Mouse (Mus musculus) C2C12 (cell line): ENCODE results near the gene Echdc3. TPM values are rescaled to one million over a fixed set of nuclear protein-coding genes. Genes with fewer than 3 reads are reported as not detected.

Source experiments
- H3K27me3 ChIP-seq: one replicate; pipeline ENCODE4 v1.6.1; 2011; ENCODE audit not compliant: control insufficient read depth, insufficient read depth, insufficient read length
- H3K36me3 ChIP-seq: one replicate; pipeline ENCODE4 v1.6.1; 2011; ENCODE audit not compliant: control insufficient read depth, insufficient read depth
- H3K4me3 ChIP-seq: one replicate; pipeline ENCODE4 v1.5.1; 2011; ENCODE audit warnings: mild to moderate bottlenecking, control low read depth; ENCODE audit not compliant: poor library complexity, insufficient read depth, severe bottlenecking
- H3K79me2 ChIP-seq: one replicate; pipeline ENCODE4 v1.6.1; 2011; ENCODE audit not compliant: control insufficient read depth, insufficient read depth
- H3K79me3 ChIP-seq: one replicate; pipeline ENCODE4 v1.6.1; 2011; ENCODE audit warnings: low read depth, control low read depth
- H3ac ChIP-seq: one replicate; pipeline ENCODE3; 2011; ENCODE audit warnings: low read depth; ENCODE audit not compliant: control insufficient read depth, insufficient read length
- CEBPB ChIP-seq: IDR thresholded peaks from one replicate; pipeline ENCODE4 v1.6.1; 2011; ENCODE audit warnings: low read depth, mild to moderate bottlenecking, control low read depth, moderate library complexity
- CTCF ChIP-seq: IDR thresholded peaks from one replicate; pipeline ENCODE4 v1.5.1; 2011; ENCODE audit not compliant: control insufficient read depth, insufficient read depth, insufficient read length
- FOSL1 ChIP-seq: IDR thresholded peaks from one replicate; pipeline ENCODE4 v1.8.0; 2011; ENCODE audit warnings: mild to moderate bottlenecking, low read length; ENCODE audit not compliant: poor library complexity, insufficient read depth, severe bottlenecking
- MAX ChIP-seq: IDR thresholded peaks from one replicate; pipeline ENCODE4 v1.6.1; 2011; ENCODE audit warnings: mild to moderate bottlenecking, control low read depth
- MYOD1 ChIP-seq: IDR thresholded peaks from one replicate; pipeline ENCODE4 v1.6.1; 2011; ENCODE audit warnings: low read depth; ENCODE audit not compliant: control insufficient read depth, insufficient read length
- MYOG ChIP-seq: IDR thresholded peaks from one replicate; pipeline ENCODE4 v1.6.1; 2011; ENCODE audit not compliant: control insufficient read depth, insufficient read length; ENCODE audit errors: extremely low read depth
- USF1 ChIP-seq: IDR thresholded peaks from one replicate; pipeline ENCODE4 v1.6.1; 2011; ENCODE audit warnings: low read depth, mild to moderate bottlenecking, control low read depth, moderate library complexity
- polyA plus RNA-seq: library from polyadenylated mRNA; unstranded; fragments of >200 nt; fragmentation: generic; extraction: Trizol; gene quantifications from one replicate; pipeline ENCODE4 v1.2.1, GENCODE M21; 2012; ENCODE audit warnings: missing spikeins

The Echdc3 gene
- polyA plus RNA-seq, 1 experiment: 2.9 TPM

GRCm38 (mm10) chr2:6212327-6212723, 508 bp downstream of the Echdc3 start:
- Histone ChIP-seq H3K4me3 (peak overlapping the region; percentile 35), H3K79me3 (no peaks in the 10 kb centered on the region), H3K79me2 (no peaks in the 10 kb centered on the region), H3ac (peak overlapping the region; percentile 96), H3K27me3 (no peaks in the 10 kb centered on the region), H3K36me3 (no peaks in the 10 kb centered on the region)
- TF ChIP-seq CTCF (no peak), CEBPB (no peak)

GRCm38 (mm10) chr2:6210840-6211239, 2.0 kb downstream of the Echdc3 start:
- TF ChIP-seq MAX: no peak
- no peak for TF ChIP-seq CEBPB
- no peak for TF ChIP-seq FOSL1
- no peak for TF ChIP-seq USF1
- TF ChIP-seq MYOG: no peak
- H3K79me2 ChIP-seq: no peaks in the 10 kb centered on the region
- H3K79me3 ChIP-seq: no peaks in the 10 kb centered on the region
- no peak overlapping the region for H3K4me3 ChIP-seq
- H3K36me3 ChIP-seq: no peaks in the 10 kb centered on the region
- no peaks in the 10 kb centered on the region for H3K27me3 ChIP-seq
- no peak overlapping the region for H3ac ChIP-seq

- Histone ChIP-seq H3K79me2 (no peaks in the 10 kb centered on the region), H3K79me3 (no peaks in the 10 kb centered on the region), H3ac (no peak overlapping the region), H3K36me3 (no peaks in the 10 kb centered on the region), H3K4me3 (no peak overlapping the region), H3K27me3 (no peaks in the 10 kb centered on the region)
- TF ChIP-seq MYOG: no peak
- no peak for TF ChIP-seq USF1
- TF ChIP-seq CEBPB: no peak
- no peak for TF ChIP-seq FOSL1
- TF ChIP-seq MYOD1: no peak
- TF ChIP-seq MAX: no peak
- no peak for TF ChIP-seq CTCF
Measured at GRCm38 (mm10) chr2:6209746-6210145, 3.1 kb downstream of the Echdc3 start.

- Histone ChIP-seq H3K27me3 (no peaks in the 10 kb centered on the region), H3K79me3 (no peaks in the 10 kb centered on the region), H3K36me3 (no peaks in the 10 kb centered on the region), H3K4me3 (no peak overlapping the region), H3ac (no peak overlapping the region), H3K79me2 (no peaks in the 10 kb centered on the region)
- TF ChIP-seq CEBPB (no peak), USF1 (no peak), CTCF (no peak), MYOD1 (no peak), MYOG (no peak), MAX (no peak), FOSL1 (no peak)
Measured at GRCm38 (mm10) chr2:6209116-6209515, 3.7 kb downstream of the Echdc3 start.

- no peak for TF ChIP-seq MAX
- no peak for TF ChIP-seq USF1
- TF ChIP-seq CEBPB: no peak
- TF ChIP-seq MYOG: no peak
- TF ChIP-seq CTCF: no peak
- TF ChIP-seq MYOD1: no peak
- no peak for TF ChIP-seq FOSL1
- no peak overlapping the region for H3ac ChIP-seq
- H3K4me3 ChIP-seq: no peak overlapping the region
- H3K79me2 ChIP-seq: no peaks in the 10 kb centered on the region
- no peaks in the 10 kb centered on the region for H3K79me3 ChIP-seq
- no peaks in the 10 kb centered on the region for H3K36me3 ChIP-seq
- no peaks in the 10 kb centered on the region for H3K27me3 ChIP-seq
Measured at GRCm38 (mm10) chr2:6207736-6208135, 5.1 kb downstream of the Echdc3 start.

- no peak for TF ChIP-seq CTCF
- TF ChIP-seq USF1: no peak
- TF ChIP-seq MYOG: no peak
- TF ChIP-seq FOSL1: no peak
- TF ChIP-seq MYOD1: no peak
- no peak for TF ChIP-seq CEBPB
- no peak for TF ChIP-seq MAX
- H3K36me3 ChIP-seq: no peaks in the 10 kb centered on the region
- no peak overlapping the region for H3ac ChIP-seq
- no peaks in the 10 kb centered on the region for H3K79me3 ChIP-seq
- H3K79me2 ChIP-seq: no peaks in the 10 kb centered on the region
- no peaks in the 10 kb centered on the region for H3K27me3 ChIP-seq
- H3K4me3 ChIP-seq: no peak overlapping the region
Measured at GRCm38 (mm10) chr2:6196363-6196973, 16.4 kb downstream of the Echdc3 start.
